Mouse (Mus musculus): ENCODE measurements at regions not wholly inside any gene's neighbourhood (a gene's known extent, or its start where the extent isn't known, plus 50 kb on each side); places are given as distances from the start of the nearest gene placed in this dataset.

Small RNAs in the stretch of these regions (microRNA-seq; reads per million reads assigned to microRNA genes)
- 0 reads per million in 2 experiments for gene Gm23304
